Mouse (Mus musculus) cerebellum, adult (tissue): Measurements from ENCODE around the gene Chpf2.
A peak's percentile ranks its signal among the peaks of the same experiment; 100 is the strongest.

Experiments used
- ATAC-seq: cut with Nextera tagmentation; 2 replicates; pipeline ENCODE4 v1.9.2; 2017; ENCODE audit warnings: mild to moderate bottlenecking, moderate library complexity, mixed read lengths; ENCODE audit not compliant: insufficient number of reproducible peaks, low FRiP score, low TSS enrichment

The Chpf2 gene

GRCm38 (mm10) chr5:24635093-24635492 is 48.6 kb downstream of the Chpf2 start:
- no peak for ATAC-seq

GRCm38 (mm10) chr5:24635526-24636141 is 49.1 kb downstream of the Chpf2 start:
- no peak for ATAC-seq

GRCm38 (mm10) chr5:24636987-24637386 is 50.4 kb downstream of the Chpf2 start:
- ATAC-seq, result peak; percentile 52; the same call in 1 of the 2 replicates

- ATAC-seq, result no peak
Observed at GRCm38 (mm10) chr5:24638131-24638530, 51.6 kb downstream of the Chpf2 start.

- ATAC-seq, result no peak
Observed at GRCm38 (mm10) chr5:24639081-24639480, 52.5 kb downstream of the Chpf2 start.
